Mouse (Mus musculus): Measurements from ENCODE around the gene Lrrc45. TPM values are rescaled to one million over a fixed set of nuclear protein-coding genes. Genes with fewer than 3 reads are reported as not detected.

The Lrrc45 gene
- polyA plus RNA-seq, 1 experiment from 2014 or later = 34.4 TPM

GRCm38 (mm10) chr11:120682683-120683082 lies 31.0 kb upstream of the Lrrc45 start:
- no peaks in the 10 kb centered on the region for H3K9me3 ChIP-seq (ENCODE audit: control insufficient read depth, low read length)
- DNase-seq (ENCODE audit: low spot score) (no peak), ATAC-seq (ENCODE audit: low FRiP score) (no peak)
- H3K4me3 ChIP-seq (ENCODE audit: low read depth, low read length) = no peak overlapping the region
- WGBS = 96% methylated on average over 5 of the region's 5 CpGs
- H3K4me2 ChIP-seq (replicated peaks; ENCODE audit: low read depth, low read length) = no peak overlapping the region
- H3K9ac ChIP-seq (ENCODE audit: low read depth, low read length) = no peak overlapping the region
- H3K27me3 ChIP-seq (ENCODE audit: control insufficient read depth, insufficient read depth, low read length) = no peaks in the 10 kb centered on the region
- H3K4me1 ChIP-seq (replicated peaks; ENCODE audit: control insufficient read depth, insufficient read depth, low read length) = no peaks in the 10 kb centered on the region
- H3K27ac ChIP-seq (ENCODE audit: low read depth, low read length) = no peak overlapping the region
- H3K36me3 ChIP-seq (ENCODE audit: control insufficient read depth, insufficient read depth, low read length) = peaks cover 7% of the 10 kb centered on the region; the same call in 1 of the 2 replicates

GRCm38 (mm10) chr11:120683536-120683935 lies 30.2 kb upstream of the Lrrc45 start:
- H3K4me1 ChIP-seq (replicated peaks; ENCODE audit: control insufficient read depth, insufficient read depth, low read length) = no peaks in the 10 kb centered on the region
- DNase-seq (ENCODE audit: low spot score) (no peak), ATAC-seq (ENCODE audit: low FRiP score) (no peak)
- H3K9ac ChIP-seq (ENCODE audit: low read depth, low read length) = no peak overlapping the region
- H3K27me3 ChIP-seq (ENCODE audit: control insufficient read depth, insufficient read depth, low read length) = no peaks in the 10 kb centered on the region
- WGBS = 89% methylated on average over 3 of the region's 3 CpGs
- no peaks in the 10 kb centered on the region for H3K9me3 ChIP-seq (ENCODE audit: control insufficient read depth, low read length)
- peaks cover 4% of the 10 kb centered on the region; the same call in 1 of the 2 replicates for H3K36me3 ChIP-seq (ENCODE audit: control insufficient read depth, insufficient read depth, low read length)
- H3K4me2 ChIP-seq (replicated peaks; ENCODE audit: low read depth, low read length) = no peak overlapping the region
- no peak overlapping the region for H3K27ac ChIP-seq (ENCODE audit: low read depth, low read length)
- H3K4me3 ChIP-seq (ENCODE audit: low read depth, low read length) = no peak overlapping the region

DNA sequence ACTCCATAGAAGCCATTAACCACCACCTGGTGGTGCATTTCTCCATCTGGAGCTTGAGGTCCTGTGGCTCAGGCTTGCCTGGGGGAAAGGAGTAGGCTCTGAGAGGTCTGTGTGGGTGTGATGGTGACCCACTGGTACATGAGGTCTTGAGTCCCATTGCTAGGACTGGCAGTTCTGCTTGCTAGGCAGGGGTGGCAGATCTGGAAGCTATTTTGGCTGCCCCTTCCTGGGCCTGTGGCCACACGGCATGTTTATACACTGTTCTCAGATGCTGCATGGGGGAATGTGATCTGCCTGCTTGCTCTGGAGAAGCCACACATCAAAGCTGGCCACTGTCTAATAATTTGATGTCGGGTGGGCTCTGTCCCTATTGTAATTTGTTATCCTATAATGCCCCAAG lies 29.6 kb upstream of the Lrrc45 start:
- Histone ChIP-seq H3K36me3 (ENCODE audit: control insufficient read depth, insufficient read depth, low read length) (peaks cover 2% of the 10 kb centered on the region; the same call in 1 of the 2 replicates), H3K27ac (ENCODE audit: low read depth, low read length) (no peak overlapping the region), H3K9me3 (ENCODE audit: control insufficient read depth, low read length) (no peaks in the 10 kb centered on the region), H3K4me2 (replicated peaks; ENCODE audit: low read depth, low read length) (no peak overlapping the region), H3K27me3 (ENCODE audit: control insufficient read depth, insufficient read depth, low read length) (no peaks in the 10 kb centered on the region), H3K4me1 (replicated peaks; ENCODE audit: control insufficient read depth, insufficient read depth, low read length) (no peaks in the 10 kb centered on the region), H3K9ac (ENCODE audit: low read depth, low read length) (no peak overlapping the region), H3K4me3 (ENCODE audit: low read depth, low read length) (no peak overlapping the region)
- 89% methylated on average over 2 of the region's 2 CpGs for WGBS
- ATAC-seq (ENCODE audit: low FRiP score) = no peak
- no peak for DNase-seq (ENCODE audit: low spot score)

DNA sequence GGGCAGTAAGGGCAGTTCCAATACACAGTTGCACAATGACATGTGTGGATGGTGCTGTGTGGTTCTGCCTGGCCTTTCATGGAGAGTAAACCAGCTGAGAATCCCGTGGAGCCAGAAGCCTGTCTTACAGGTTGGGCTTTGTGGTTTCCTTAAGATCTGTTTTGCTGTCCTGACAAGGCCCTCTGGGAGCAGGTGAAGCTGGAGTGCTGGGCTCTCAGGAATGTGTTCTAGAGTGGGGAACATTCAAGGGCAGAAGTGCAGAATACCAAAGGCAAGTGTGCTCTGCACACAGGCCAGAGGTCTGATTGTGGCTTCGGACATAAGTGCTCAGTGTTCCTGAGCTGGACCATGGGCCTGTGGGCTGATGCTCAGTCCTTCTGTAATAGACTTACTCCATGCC lies 29.1 kb upstream of the Lrrc45 start:
- no peak for DNase-seq (ENCODE audit: low spot score)
- Histone ChIP-seq H3K9ac (ENCODE audit: low read depth, low read length) (no peak overlapping the region), H3K27me3 (ENCODE audit: control insufficient read depth, insufficient read depth, low read length) (no peaks in the 10 kb centered on the region), H3K27ac (ENCODE audit: low read depth, low read length) (no peak overlapping the region), H3K9me3 (ENCODE audit: control insufficient read depth, low read length) (no peaks in the 10 kb centered on the region), H3K4me3 (ENCODE audit: low read depth, low read length) (no peak overlapping the region), H3K36me3 (ENCODE audit: control insufficient read depth, insufficient read depth, low read length) (peaks cover 2% of the 10 kb centered on the region; the same call in 1 of the 2 replicates), H3K4me1 (replicated peaks; ENCODE audit: control insufficient read depth, insufficient read depth, low read length) (no peaks in the 10 kb centered on the region), H3K4me2 (replicated peaks; ENCODE audit: low read depth, low read length) (no peak overlapping the region)
- ATAC-seq (ENCODE audit: low FRiP score) = no peak
- 93% methylated on average over 2 of the region's 2 CpGs for WGBS

DNA sequence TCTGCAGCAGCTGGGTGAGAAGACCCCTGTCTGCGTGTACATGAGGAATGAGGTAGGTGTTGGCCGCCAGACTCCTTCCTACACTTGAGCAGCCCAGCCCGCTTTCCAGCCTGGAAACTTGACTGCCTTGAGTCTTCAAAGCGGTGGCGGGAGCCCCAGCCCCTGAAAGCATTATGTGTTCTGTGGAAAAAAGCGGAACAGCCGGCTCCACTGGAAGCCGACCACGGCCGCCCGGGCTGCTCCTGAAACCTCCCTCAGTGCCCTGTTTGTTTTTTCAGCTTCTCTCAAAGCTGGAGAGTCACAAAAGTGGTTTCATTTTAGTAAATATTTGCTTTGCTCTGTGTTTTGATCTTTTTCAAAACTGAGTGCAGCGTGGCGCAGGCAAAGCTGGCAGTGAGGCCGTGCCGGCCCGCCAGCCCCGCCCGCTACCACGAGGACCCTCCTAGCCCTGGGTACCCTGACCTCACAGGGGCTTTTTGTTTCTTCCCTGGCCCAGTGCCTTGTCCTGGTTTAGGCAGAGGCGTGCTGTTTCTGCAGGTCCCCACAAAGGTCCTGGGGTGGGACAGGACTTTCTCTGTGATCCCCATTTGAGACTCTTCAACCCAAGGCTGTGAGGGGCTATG lies 27.0 kb upstream of the Lrrc45 start:
- no peak overlapping the region for H3K4me3 ChIP-seq (ENCODE audit: low read depth, low read length)
- H3K4me1 ChIP-seq (replicated peaks; ENCODE audit: control insufficient read depth, insufficient read depth, low read length) = no peaks in the 10 kb centered on the region
- H3K27ac ChIP-seq (ENCODE audit: low read depth, low read length) = no peak overlapping the region
- no peaks in the 10 kb centered on the region for H3K9me3 ChIP-seq (ENCODE audit: control insufficient read depth, low read length)
- WGBS = 64% methylated on average over 20 of the region's 20 CpGs
- peaks cover 8% of the 10 kb centered on the region for H3K36me3 ChIP-seq (ENCODE audit: control insufficient read depth, insufficient read depth, low read length)
- DNase-seq (ENCODE audit: low spot score) (no peak), ATAC-seq (ENCODE audit: low FRiP score) (no peak)
- H3K4me2 ChIP-seq (replicated peaks; ENCODE audit: low read depth, low read length) = no peak overlapping the region
- no peaks in the 10 kb centered on the region for H3K27me3 ChIP-seq (ENCODE audit: control insufficient read depth, insufficient read depth, low read length)
- H3K9ac ChIP-seq (ENCODE audit: low read depth, low read length) = no peak overlapping the region

- Histone ChIP-seq H3K9me3 (ENCODE audit: control insufficient read depth, low read length) (no peaks in the 10 kb centered on the region), H3K27ac (ENCODE audit: low read depth, low read length) (no peak overlapping the region), H3K4me2 (replicated peaks; ENCODE audit: low read depth, low read length) (no peak overlapping the region), H3K4me3 (ENCODE audit: low read depth, low read length) (no peak overlapping the region), H3K9ac (ENCODE audit: low read depth, low read length) (no peak overlapping the region), H3K27me3 (ENCODE audit: control insufficient read depth, insufficient read depth, low read length) (no peaks in the 10 kb centered on the region), H3K4me1 (replicated peaks; ENCODE audit: control insufficient read depth, insufficient read depth, low read length) (no peaks in the 10 kb centered on the region), H3K36me3 (ENCODE audit: control insufficient read depth, insufficient read depth, low read length) (peaks cover 8% of the 10 kb centered on the region; the same call in 1 of the 2 replicates)
- ATAC-seq (ENCODE audit: low FRiP score) = no peak
- 87% methylated on average over 3 of the region's 3 CpGs for WGBS
- no peak for DNase-seq (ENCODE audit: low spot score)
Observed at GRCm38 (mm10) chr11:120689365-120689764, 24.4 kb upstream of the Lrrc45 start.

DNA sequence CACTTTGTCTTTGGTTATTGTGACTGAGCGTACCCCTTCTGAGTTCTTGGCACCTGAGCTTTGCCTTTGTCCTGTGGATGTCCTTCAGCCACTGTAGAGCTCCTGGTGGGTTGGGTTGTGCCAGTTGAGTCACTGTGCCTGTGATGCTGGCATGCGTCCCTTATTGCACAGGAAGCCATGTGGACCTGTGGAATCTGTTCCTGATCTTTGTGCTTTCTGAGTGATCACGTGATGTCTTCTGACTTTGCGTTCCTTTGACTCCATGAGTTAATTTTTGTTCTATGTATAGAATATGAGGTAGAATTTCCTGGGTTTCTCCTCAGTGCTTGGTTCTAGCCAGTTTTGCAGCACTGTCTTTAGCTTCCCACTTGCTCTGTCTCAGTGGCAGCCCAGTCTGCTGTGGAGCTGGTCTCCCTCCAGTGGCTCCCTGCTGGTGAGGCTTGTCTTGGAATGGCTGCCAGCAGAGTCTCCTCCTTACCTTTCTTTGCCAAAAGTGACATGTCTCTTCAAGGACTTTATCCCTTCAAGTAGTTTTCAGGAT lies 21.2 kb upstream of the Lrrc45 start:
- no peak overlapping the region for H3K4me3 ChIP-seq (ENCODE audit: low read depth, low read length)
- no peak for DNase-seq (ENCODE audit: low spot score)
- 94% methylated on average over 4 of the region's 4 CpGs for WGBS
- H3K27me3 ChIP-seq (ENCODE audit: control insufficient read depth, insufficient read depth, low read length) = no peaks in the 10 kb centered on the region
- no peak overlapping the region for H3K9ac ChIP-seq (ENCODE audit: low read depth, low read length)
- H3K27ac ChIP-seq (ENCODE audit: low read depth, low read length) = no peak overlapping the region
- H3K4me2 ChIP-seq (replicated peaks; ENCODE audit: low read depth, low read length) = no peak overlapping the region
- no peaks in the 10 kb centered on the region for H3K9me3 ChIP-seq (ENCODE audit: control insufficient read depth, low read length)
- peaks cover 9% of the 10 kb centered on the region; the same call in 1 of the 2 replicates for H3K36me3 ChIP-seq (ENCODE audit: control insufficient read depth, insufficient read depth, low read length)
- peaks cover 5% of the 10 kb centered on the region; the same call in 1 of the 2 replicates for H3K4me1 ChIP-seq (replicated peaks; ENCODE audit: control insufficient read depth, insufficient read depth, low read length)
- ATAC-seq (ENCODE audit: low FRiP score) = no peak

- ATAC-seq (ENCODE audit: low FRiP score) (no peak), DNase-seq (ENCODE audit: low spot score) (no peak)
- H3K9ac ChIP-seq (ENCODE audit: low read depth, low read length) = no peak overlapping the region
- 44% methylated on average over 3 of the region's 3 CpGs for WGBS
- no peak overlapping the region for H3K27ac ChIP-seq (ENCODE audit: low read depth, low read length)
- peaks cover 5% of the 10 kb centered on the region; the same call in 1 of the 2 replicates for H3K4me1 ChIP-seq (replicated peaks; ENCODE audit: control insufficient read depth, insufficient read depth, low read length)
- H3K4me2 ChIP-seq (replicated peaks; ENCODE audit: low read depth, low read length) = no peak overlapping the region
- no peaks in the 10 kb centered on the region for H3K27me3 ChIP-seq (ENCODE audit: control insufficient read depth, insufficient read depth, low read length)
- H3K4me3 ChIP-seq (ENCODE audit: low read depth, low read length) = no peak overlapping the region
- no peaks in the 10 kb centered on the region for H3K9me3 ChIP-seq (ENCODE audit: control insufficient read depth, low read length)
- H3K36me3 ChIP-seq (ENCODE audit: control insufficient read depth, insufficient read depth, low read length) = peaks cover 9% of the 10 kb centered on the region; the same call in 1 of the 2 replicates
Observed at GRCm38 (mm10) chr11:120693461-120693860, 20.3 kb upstream of the Lrrc45 start.

DNA sequence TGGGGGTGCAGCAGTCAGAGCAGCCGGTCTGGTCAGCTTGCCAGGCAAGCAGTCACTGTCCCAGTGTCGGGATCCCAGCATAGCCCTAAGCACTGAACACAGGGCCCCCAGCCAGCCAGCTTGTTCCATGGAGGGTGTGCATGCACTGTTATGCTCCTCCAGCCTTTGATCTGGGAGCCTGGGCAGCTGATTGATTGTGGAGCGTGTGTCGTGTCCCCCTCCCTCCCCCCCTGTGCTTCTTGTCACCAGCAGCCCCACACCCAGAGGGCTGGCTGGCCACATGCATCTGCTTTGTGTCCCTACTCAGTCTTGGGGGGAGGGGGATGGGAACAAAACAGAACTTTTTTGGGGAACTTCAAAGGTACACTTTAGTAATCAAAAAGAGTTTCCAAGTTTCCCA lies 18.5 kb upstream of the Lrrc45 start:
- peaks cover 5% of the 10 kb centered on the region; the same call in 1 of the 2 replicates for H3K4me1 ChIP-seq (replicated peaks; ENCODE audit: control insufficient read depth, insufficient read depth, low read length)
- 0 out of 2 replicates have a peak overlapping the region, but pooled peaks have one; percentile 8 for H3K9ac ChIP-seq (ENCODE audit: low read depth, low read length)
- H3K9me3 ChIP-seq (ENCODE audit: control insufficient read depth, low read length) = no peaks in the 10 kb centered on the region
- no peaks in the 10 kb centered on the region for H3K27me3 ChIP-seq (ENCODE audit: control insufficient read depth, insufficient read depth, low read length)
- peak; percentile 46 for DNase-seq (ENCODE audit: low spot score)
- no peak overlapping the region for H3K4me3 ChIP-seq (ENCODE audit: low read depth, low read length)
- peak; percentile 78 for ATAC-seq (ENCODE audit: low FRiP score)
- peaks cover 9% of the 10 kb centered on the region; the same call in 1 of the 2 replicates for H3K36me3 ChIP-seq (ENCODE audit: control insufficient read depth, insufficient read depth, low read length)
- H3K4me2 ChIP-seq (replicated peaks; ENCODE audit: low read depth, low read length) = no peak overlapping the region
- no peak overlapping the region for H3K27ac ChIP-seq (ENCODE audit: low read depth, low read length)
- WGBS = 27% methylated on average over 4 of the region's 4 CpGs

Data from hindbrain, embryonic 11.5 days (tissue).